Mouse (Mus musculus): ENCODE results near the gene Unc13b.

GRCm38 (mm10) chr4:43217997-43218396, 159.2 kb downstream of the Unc13b start:
- TF ChIP-seq GATA1 (IDR thresholded peaks at IDR 0.05; ENCODE audit: borderline replicate concordance, low read length), result no peak
- TF ChIP-seq FLI1 (IDR thresholded peaks at IDR 0.05; ENCODE audit: low read length), result no peak
